Mouse (Mus musculus) CH12.LX (cell line): ENCODE results near the gene Fgf8. TPM values are rescaled to one million over a fixed set of nuclear protein-coding genes. Genes with fewer than 3 reads are reported as not detected.

ENCODE experiments used
- DNase-seq: peaks from one replicate; pipeline ENCODE4 v3.0.0-alpha.2; 2013; ENCODE audit errors: extremely low read depth
- H3K27ac ChIP-seq: 2 replicates; pipeline ENCODE4 v1.5.1; 2012; ENCODE audit warnings: low read depth, mild to moderate bottlenecking, control low read depth, moderate library complexity; ENCODE audit not compliant: insufficient read depth
- H3K27me3 ChIP-seq: replicated peaks from 2 replicates; pipeline ENCODE3; 2012; ENCODE audit warnings: inconsistent platforms
- H3K36me3 ChIP-seq, 2 experiments: replicated peaks in 1 of 2; 2 replicates each; pipeline versions ENCODE3 to v1.6.1; 2012; ENCODE audit warnings: inconsistent platforms in 1 of 2, low read length in 1 of 2, mild to moderate bottlenecking in 1 of 2, mixed read lengths in 1 of 2, moderate library complexity in 1 of 2; ENCODE audit not compliant: control insufficient read depth in 1 of 2, insufficient read depth in 1 of 2
- H3K4me1 ChIP-seq, 2 experiments: 2 replicates each; pipeline ENCODE4 v1.6.1; 2012; ENCODE audit warnings: inconsistent platforms in 1 of 2, moderate library complexity in 1 of 2; ENCODE audit not compliant: insufficient read depth in 2 of 2, control insufficient read depth in 1 of 2
- H3K4me2 ChIP-seq: 2 replicates; pipeline ENCODE4 v1.6.1; 2012; ENCODE audit warnings: low read depth, mild to moderate bottlenecking, control low read depth; ENCODE audit not compliant: poor library complexity, insufficient read depth, severe bottlenecking
- H3K4me3 ChIP-seq, 3 experiments: fragments of 150-350 bp in 1 of 3; sonication (generic) in 1 of 3; replicated peaks in 1 of 3; 2 replicates each; pipeline versions ENCODE3 to v1.5.1; 2011 to 2012; ENCODE audit warnings: low read depth in 2 of 3, low read length in 2 of 3, mild to moderate bottlenecking in 2 of 3, moderate library complexity in 2 of 3, control low read depth in 1 of 3, improper control_type of control experiment in 1 of 3, inconsistent platforms in 1 of 3, mixed read lengths in 1 of 3; ENCODE audit not compliant: poor library complexity in 1 of 3
- H3K79me2 ChIP-seq: replicated peaks from 2 replicates; pipeline ENCODE4 v1.6.1; 2012; ENCODE audit warnings: mild to moderate bottlenecking, moderate library complexity; ENCODE audit not compliant: control insufficient read depth, poor library complexity, insufficient read depth, severe bottlenecking; ENCODE audit errors: extremely low read depth
- H3K9ac ChIP-seq: 2 replicates; pipeline ENCODE4 v1.6.1; 2012; ENCODE audit warnings: low read depth, mild to moderate bottlenecking, control low read depth, moderate library complexity; ENCODE audit not compliant: insufficient read depth
- H3K9me3 ChIP-seq: replicated peaks from 2 replicates; pipeline ENCODE3; 2012; ENCODE audit warnings: low read length, inconsistent platforms, mixed read lengths
- BHLHE40 ChIP-seq: IDR thresholded peaks from 2 replicates; pipeline ENCODE4 v1.6.1; 2011; ENCODE audit warnings: mild to moderate bottlenecking, low read depth, low read length, improper control_type of control experiment
- CHD2 ChIP-seq: IDR thresholded peaks from 2 replicates; pipeline ENCODE4 v1.6.1; 2011; ENCODE audit warnings: low read length, improper control_type of control experiment
- CTCF ChIP-seq, 2 experiments: IDR thresholded peaks in 1 of 2; conservative IDR thresholded peaks in 1 of 2; 2 replicates each; pipeline ENCODE4 v1.5.1; 2011 to 2012; ENCODE audit warnings: low read depth in 2 of 2, low read length in 2 of 2, improper control_type of control experiment in 1 of 2, inconsistent platforms in 1 of 2, mild to moderate bottlenecking in 1 of 2, moderate library complexity in 1 of 2
- ELF1 ChIP-seq: IDR thresholded peaks from 2 replicates; pipeline ENCODE4 v1.6.1; 2014; ENCODE audit warnings: low read depth, mild to moderate bottlenecking, inconsistent platforms, low read length, improper control_type of control experiment
- GABPA ChIP-seq: IDR thresholded peaks from 2 replicates; pipeline ENCODE4 v1.6.1; 2012; ENCODE audit warnings: low read depth, low read length, improper control_type of control experiment, inconsistent platforms; ENCODE audit not compliant: insufficient replicate concordance
- KAT2A ChIP-seq: IDR thresholded peaks from 2 replicates; pipeline ENCODE4 v1.6.1; 2012; ENCODE audit warnings: low read length, improper control_type of control experiment, inconsistent platforms; ENCODE audit not compliant: insufficient replicate concordance
- MAX ChIP-seq: IDR thresholded peaks from 2 replicates; pipeline ENCODE4 v1.6.1; 2011; ENCODE audit warnings: low read length, improper control_type of control experiment
- MAZ ChIP-seq: IDR thresholded peaks from 2 replicates; pipeline ENCODE4 v1.6.1; 2012; ENCODE audit warnings: low read depth, mild to moderate bottlenecking, inconsistent platforms, low read length, improper control_type of control experiment, moderate library complexity
- MXI1 ChIP-seq: IDR thresholded peaks from 2 replicates; pipeline ENCODE4 v1.6.1; 2011; ENCODE audit warnings: mild to moderate bottlenecking, low read depth, low read length, improper control_type of control experiment
- MYC ChIP-seq: IDR thresholded peaks from 2 replicates; pipeline ENCODE4 v1.6.1; 2011; ENCODE audit warnings: low read depth, mild to moderate bottlenecking, improper control_type of control experiment, low read length
- NELFE ChIP-seq: IDR thresholded peaks from 2 replicates; pipeline ENCODE4 v1.6.1; 2011; ENCODE audit warnings: low read depth, low read length, improper control_type of control experiment
- POLR2AphosphoS2 ChIP-seq: IDR thresholded peaks from 2 replicates; pipeline ENCODE4 v1.6.1; 2011; ENCODE audit warnings: low read depth, low read length, improper control_type of control experiment
- RAD21 ChIP-seq: IDR thresholded peaks from 2 replicates; pipeline ENCODE4 v1.6.1; 2011; ENCODE audit warnings: low read depth, mild to moderate bottlenecking, low read length, improper control_type of control experiment, moderate library complexity
- SIN3A ChIP-seq: IDR thresholded peaks from 2 replicates; pipeline ENCODE4 v1.6.1; 2012; ENCODE audit warnings: low read length, improper control_type of control experiment, inconsistent platforms
- TBP ChIP-seq: conservative IDR thresholded peaks from 2 replicates; pipeline ENCODE4 v1.6.1; 2011; ENCODE audit warnings: low read depth, low read length, improper control_type of control experiment
- TCF12 ChIP-seq: IDR thresholded peaks from 2 replicates; pipeline ENCODE4 v1.6.1; 2014; ENCODE audit warnings: low read depth, mild to moderate bottlenecking, inconsistent platforms, low read length, improper control_type of control experiment
- USF1 ChIP-seq: IDR thresholded peaks from 2 replicates; pipeline ENCODE4 v1.6.1; 2014; ENCODE audit warnings: low read depth, mild to moderate bottlenecking, inconsistent platforms, low read length, improper control_type of control experiment
- USF2 ChIP-seq: conservative IDR thresholded peaks from 2 replicates; pipeline ENCODE4 v1.6.1; 2011; ENCODE audit warnings: low read depth, low read length, improper control_type of control experiment
- ZNF384 ChIP-seq: IDR thresholded peaks from 2 replicates; pipeline ENCODE4 v1.6.1; 2012; ENCODE audit warnings: low read depth, low read length, improper control_type of control experiment, inconsistent platforms
- dilution Hi-C: fragments of 300-500 bp; cut with MboI; formaldehyde crosslinking; loops from 2 replicates; pipeline ENCODE4 v1.14.3; 2020; ENCODE audit warnings: low sequenced_read_pairs; ENCODE audit not compliant: extremely low pct_unique_long_range_greater_than_20kb, extremely low pct_ligation_motif_present
- in situ Hi-C: fragments of 300-500 bp; cut with MboI; formaldehyde crosslinking; loops from 3 replicates; pipeline ENCODE4 v1.14.3; 2019; ENCODE audit warnings: low sequenced_read_pairs, low pct_ligation_motif_present, low pct_unique_long_range_greater_than_20kb, mixed read lengths
- polyA plus RNA-seq: library from polyadenylated mRNA; unstranded; fragments of >175 nt; gene quantifications from 2 replicates; pipeline ENCODE4 v1.2.1, GENCODE M21; 2012; ENCODE audit warnings: low read depth; ENCODE audit not compliant: insufficient read length
- total RNA-seq, 2 experiments: library from RNA; depleted of rRNA; stranded (reverse); fragments of 300-350 nt in 1 of 2; fragments of >200 nt in 1 of 2; gene quantifications; 2 replicates each; pipeline ENCODE4 v1.2.3; 2012 to 2014

Fgf8 gene
- total and polyA plus RNA-seq, 3 experiments, result not detected

DNA sequence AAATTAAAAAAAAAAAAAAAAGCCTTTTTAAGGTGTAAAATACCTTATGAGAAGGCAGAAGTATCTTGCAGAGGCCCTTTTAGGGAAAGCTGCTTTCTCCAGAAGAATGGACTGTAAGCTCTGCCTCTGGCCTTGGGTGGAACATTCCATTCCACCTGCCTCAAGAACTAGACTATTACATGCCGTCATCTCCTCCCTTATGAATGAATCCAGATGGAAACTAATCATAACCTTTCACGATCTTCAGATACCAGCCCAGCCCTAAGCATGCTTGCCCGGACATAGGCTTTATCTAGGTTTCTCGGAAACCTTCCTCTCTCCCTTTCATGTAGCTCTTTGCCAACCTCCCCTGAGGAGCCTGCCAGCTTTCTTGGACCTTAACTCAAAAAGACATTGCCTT lies 45.6 kb upstream of the Fgf8 start:
- dilution Hi-C loops, result no loop called here
- TF ChIP-seq USF2 (no peak), RAD21 (no peak), BHLHE40 (no peak)
- no peak overlapping the region for H3K4me2 ChIP-seq
- no peaks in the 10 kb centered on the region for H3K9me3 ChIP-seq
- in situ Hi-C loops, result no loop called here
- no peak for DNase-seq
- H3K79me2 ChIP-seq, result no peaks in the 10 kb centered on the region
- H3K36me3 ChIP-seq, result no peaks in the 10 kb centered on the region
- no peak overlapping the region for H3K4me3 ChIP-seq
- no peak overlapping the region for H3K9ac ChIP-seq
- H3K27ac ChIP-seq, result no peak overlapping the region
- peaks cover 14 to 41% of the 10 kb centered on the region in 2 experiments; a peak in 3 of 4 replicates for H3K4me1 ChIP-seq
- H3K27me3 ChIP-seq, result no peaks in the 10 kb centered on the region

DNA sequence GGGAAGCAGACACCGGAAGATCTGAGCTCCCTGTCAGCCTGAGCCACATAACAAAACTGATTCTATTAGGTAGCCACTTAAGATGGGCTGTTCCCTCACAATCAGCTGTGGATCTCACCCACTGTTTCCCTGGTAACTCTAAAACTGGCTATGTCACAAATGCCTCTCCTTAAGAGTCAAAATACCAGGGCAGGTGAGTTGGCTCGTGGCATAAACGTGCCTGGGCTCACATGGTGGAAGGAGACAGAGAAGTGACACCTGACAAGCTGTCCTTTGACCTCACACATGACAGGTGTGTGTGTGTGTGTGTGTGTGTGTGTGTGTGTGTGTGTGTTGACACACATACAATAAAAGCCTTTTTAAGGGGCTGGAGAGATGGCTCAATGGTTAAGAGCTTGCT lies 44.7 kb upstream of the Fgf8 start:
- no peak overlapping the region for H3K9ac ChIP-seq
- in situ Hi-C loops (no loop called here), dilution Hi-C loops (no loop called here)
- TF ChIP-seq MYC (no peak), ZNF384 (no peak), CHD2 (no peak), MXI1 (no peak), USF2 (no peak), MAZ (no peak), BHLHE40 (no peak), CTCF (conservative IDR thresholded peaks at IDR 0.05 in 1 of 2, IDR thresholded peaks at IDR 0.05 in 1 of 2; ENCODE audit: low read depth in 2 of 2, low read length in 2 of 2) (no peak), KAT2A (no peak), RAD21 (no peak), NELFE (no peak), GABPA (no peak), POLR2AphosphoS2 (no peak), TBP (no peak), MAX (no peak), TCF12 (no peak), ELF1 (no peak), USF1 (no peak), SIN3A (no peak)
- no peak for DNase-seq
- H3K9me3 ChIP-seq, result no peaks in the 10 kb centered on the region
- H3K4me3 ChIP-seq, result no peak overlapping the region
- H3K4me1 ChIP-seq, result peaks cover 13 to 36% of the 10 kb centered on the region in 2 experiments; a peak in 3 of 4 replicates
- no peak overlapping the region for H3K27ac ChIP-seq
- no peaks in the 10 kb centered on the region for H3K27me3 ChIP-seq
- no peaks in the 10 kb centered on the region for H3K36me3 ChIP-seq
- H3K4me2 ChIP-seq, result no peak overlapping the region
- peaks cover 5% of the 10 kb centered on the region for H3K79me2 ChIP-seq
